9 mouse cellular contexts compared by ENCODE assay signal in the genomic region with DNA sequence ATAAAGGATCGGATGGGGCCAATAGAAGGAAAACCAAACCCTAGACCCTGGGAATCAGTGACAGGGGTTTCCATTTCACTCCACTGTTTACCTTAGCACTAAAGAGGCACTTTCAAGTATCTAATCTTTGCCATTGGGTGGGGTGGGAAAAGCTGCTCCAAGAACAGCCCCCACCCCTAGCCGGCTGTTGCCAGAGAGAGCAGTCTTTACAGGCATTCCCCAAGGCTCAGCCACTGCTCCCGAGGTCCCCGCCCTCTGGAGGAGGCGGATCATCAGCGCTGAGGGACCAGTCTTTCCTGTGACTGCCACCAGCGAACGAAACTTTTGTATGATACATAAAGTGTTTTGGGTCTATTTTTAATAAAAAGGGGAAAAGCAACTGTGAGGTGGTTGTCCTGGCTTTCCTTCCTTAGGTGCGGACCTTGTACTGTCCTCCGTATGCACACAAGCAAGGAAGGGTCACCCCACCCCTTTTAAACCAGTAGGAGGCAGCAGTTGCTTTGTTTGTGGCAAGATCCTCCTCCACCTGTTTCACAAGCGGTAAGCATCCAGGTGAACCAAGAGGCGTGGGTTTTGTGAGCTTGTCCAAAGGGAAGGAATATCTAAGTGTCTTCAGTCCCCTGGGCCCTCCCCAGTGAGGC. TPM values are rescaled to one million over a fixed set of nuclear protein-coding genes. Genes with fewer than 3 reads are reported as not detected.
DNase-seq lines count a peak whose midpoint lies in the region; ATAC-seq and TF ChIP-seq lines count a peak whose summit lies in the region.
"Had no signal": no experiment of that assay in that cellular context is flagged by ENCODE, and none has a peak within 500 bp of the region (broad histone marks: within the 10 kb centered on the region; RNA-seq: fewer than 3 reads in every experiment).

No protein-coding gene starts in this region.

- H3K27me3 ChIP-seq in heart, embryonic 12.5 days (replicated peaks): 0 out of 2 replicates have a peak, but pooled peaks cover 3% of the 10 kb centered on the region
- H3K27me3 ChIP-seq in kidney, postnatal 0 days (ENCODE audit: insufficient read depth, low read length): no peaks in the 10 kb centered on the region

- no peaks in the 10 kb centered on the region for H3K9me3 ChIP-seq in heart, embryonic 12.5 days (replicated peaks)
- H3K9me3 ChIP-seq in kidney, postnatal 0 days (replicated peaks; ENCODE audit: low read length): no peaks in the 10 kb centered on the region

- H3K36me3 ChIP-seq in heart, embryonic 12.5 days: peaks cover 13% of the 10 kb centered on the region
- no peaks in the 10 kb centered on the region for H3K36me3 ChIP-seq in kidney, postnatal 0 days (ENCODE audit: insufficient read depth, low read length)

- peak overlapping the region; percentile 10 for H3K4me3 ChIP-seq in heart, embryonic 12.5 days
- H3K4me3 ChIP-seq in kidney, postnatal 0 days (replicated peaks; ENCODE audit: low read depth, low read length): peak overlapping the region; percentile 6; the same call in 1 of the 2 replicates

- 1% methylated on average over 12 of the region's 12 CpGs for WGBS in heart, embryonic 12.5 days
- WGBS in kidney, postnatal 0 days: 2% methylated on average over 12 of the region's 12 CpGs

- H3K9ac ChIP-seq in heart, embryonic 12.5 days: peak overlapping the region; percentile 44; the same call in 1 of the 2 replicates
- H3K9ac ChIP-seq in kidney, postnatal 0 days (ENCODE audit: low read depth, low read length): no peak overlapping the region

- DNase-seq in cerebellum, adult 11-12 months: peak; percentile 39
- no peak for DNase-seq in cerebellum, adult 9-11 months
- peak; percentile 64 for DNase-seq in MN1 (ENCODE audit: low spot score)
- DNase-seq in kidney, postnatal 0 days (ENCODE audit: low spot score): peak; percentile 73
- peak; percentile 75 for DNase-seq in lung, postnatal 36 days
- DNase-seq in natural killer cell, adult 2 months (ENCODE audit: low spot score in 2 of 2): no peak

- peaks cover 83% of the 10 kb centered on the region for H3K4me1 ChIP-seq in heart, embryonic 12.5 days (replicated peaks)
- peaks cover 59% of the 10 kb centered on the region for H3K4me1 ChIP-seq in kidney, postnatal 0 days (replicated peaks; ENCODE audit: insufficient read depth, low read length)

- peak overlapping the region; percentile 69 for H3K4me2 ChIP-seq in heart, embryonic 12.5 days
- peak overlapping the region; percentile 47 for H3K4me2 ChIP-seq in kidney, postnatal 0 days (ENCODE audit: low read length)

- TF ChIP-seq CTCF in kidney, postnatal 0 days (IDR thresholded peaks at IDR 0.05; ENCODE audit: low read depth): peak; percentile 77

- 0 out of 2 replicates have a peak, but pooled peaks have one; percentile 19 for ATAC-seq in heart, embryonic 12.5 days (ENCODE audit: insufficient number of reproducible peaks, low FRiP score)
- ATAC-seq in kidney, postnatal 0 days (replicated peaks; ENCODE audit: low FRiP score, low read depth): no peak
- no peak for ATAC-seq in granulocyte monocyte progenitor cell, adult 5-6 weeks (replicated peaks; ENCODE audit: poor library complexity, severe bottlenecking)

- peak overlapping the region; percentile 34 for H3K27ac ChIP-seq in heart, embryonic 12.5 days (ENCODE audit: poor library complexity, severe bottlenecking)
- no peak overlapping the region for H3K27ac ChIP-seq in kidney, postnatal 0 days
- H3K27ac ChIP-seq: macrophage had no signal

RNA-seq across cellular contexts. Expression of gene Ypel4, which starts 4.5 kb away (rescaled TPM):
- 10.0 and 11.5 TPM in 2 replicates for polyA plus RNA-seq in heart, embryonic 12.5 days (2016; fragmentation: Nextera tagmentation; extraction: Ambion mirVana)
- 4.1 TPM in 2 replicates for polyA plus RNA-seq in kidney, postnatal 0 days (2015; fragmentation: Nextera tagmentation; extraction: Ambion mirVana)
- total RNA-seq in granulocyte monocyte progenitor cell, adult 5-6 weeks (2014; fragmentation: Nextera tagmentation): not detected in 2 replicates
- not detected in 2 replicates for total RNA-seq in granulocyte monocyte progenitor cell, adult 5-6 weeks (2017)
- polyA plus RNA-seq: macrophage had no signal

RNA-seq across cellular contexts. Expression of gene Gm19426, which starts 5.1 kb away (rescaled TPM):
- 8.5 and 9.2 TPM in 2 replicates for polyA plus RNA-seq in heart, embryonic 12.5 days (2016; fragmentation: Nextera tagmentation; extraction: Ambion mirVana)
- 8.7 and 9.3 TPM in 2 replicates for polyA plus RNA-seq in kidney, postnatal 0 days (2015; fragmentation: Nextera tagmentation; extraction: Ambion mirVana)
- not detected in 2 replicates for total RNA-seq in granulocyte monocyte progenitor cell, adult 5-6 weeks (2014; fragmentation: Nextera tagmentation)
- not detected in 2 replicates for total RNA-seq in granulocyte monocyte progenitor cell, adult 5-6 weeks (2017)
- polyA plus RNA-seq: macrophage had no signal

RNA-seq across cellular contexts. Expression of gene Clp1, which starts 11.2 kb away (rescaled TPM):
- 22.7 and 23.6 TPM in 2 replicates for polyA plus RNA-seq in heart, embryonic 12.5 days (2016; fragmentation: Nextera tagmentation; extraction: Ambion mirVana)
- polyA plus RNA-seq in kidney, postnatal 0 days (2015; fragmentation: Nextera tagmentation; extraction: Ambion mirVana): 24.5 and 26.0 TPM in 2 replicates
- 30.3 and 34.9 TPM in 2 replicates for total RNA-seq in granulocyte monocyte progenitor cell, adult 5-6 weeks (2014; fragmentation: Nextera tagmentation)
- total RNA-seq in granulocyte monocyte progenitor cell, adult 5-6 weeks (2017): 31.3 and 40.1 TPM in 2 replicates

RNA-seq across cellular contexts. Expression of gene Zdhhc5, which starts 23.4 kb away (rescaled TPM):
- 35.4 and 38.9 TPM in 2 replicates for polyA plus RNA-seq in heart, embryonic 12.5 days (2016; fragmentation: Nextera tagmentation; extraction: Ambion mirVana)
- 25.9 and 29.2 TPM in 2 replicates for polyA plus RNA-seq in kidney, postnatal 0 days (2015; fragmentation: Nextera tagmentation; extraction: Ambion mirVana)
- total RNA-seq in granulocyte monocyte progenitor cell, adult 5-6 weeks (2014; fragmentation: Nextera tagmentation): 38.4 and 46.6 TPM in 2 replicates
- 33.4 and 35.2 TPM in 2 replicates for total RNA-seq in granulocyte monocyte progenitor cell, adult 5-6 weeks (2017)

RNA-seq across cellular contexts. Expression of gene Serping1, which starts 36.9 kb away (rescaled TPM):
- polyA plus RNA-seq in heart, embryonic 12.5 days (2016; fragmentation: Nextera tagmentation; extraction: Ambion mirVana): 32.2 and 32.8 TPM in 2 replicates
- 140 and 156 TPM in 2 replicates for polyA plus RNA-seq in kidney, postnatal 0 days (2015; fragmentation: Nextera tagmentation; extraction: Ambion mirVana)
- total RNA-seq in granulocyte monocyte progenitor cell, adult 5-6 weeks (2014; fragmentation: Nextera tagmentation): not detected in 2 replicates
- total RNA-seq in granulocyte monocyte progenitor cell, adult 5-6 weeks (2017): not detected in 2 replicates

Comparison
In these comparisons a context has a peak if more than half of its experiments do, and no peak if none do; other contexts are left out.
1. DNase-seq: peak in cerebellum, adult 11-12 months (single experiment), MN1 (single experiment), kidney, postnatal 0 days (single experiment) and lung, postnatal 36 days (single experiment); none in cerebellum, adult 9-11 months (single experiment) and natural killer cell, adult 2 months (0 of 2).